Mouse (Mus musculus) CH12.LX (cell line): Measurements from ENCODE around the gene Nedd8. TPM values are rescaled to one million over a fixed set of nuclear protein-coding genes. Genes with fewer than 3 reads are reported as not detected.

Experiments
- DNase-seq: peaks from one replicate; pipeline ENCODE4 v3.0.0-alpha.2; 2013; ENCODE audit errors: extremely low read depth
- H3K27ac ChIP-seq: 2 replicates; pipeline ENCODE4 v1.5.1; 2012; ENCODE audit warnings: low read depth, mild to moderate bottlenecking, control low read depth, moderate library complexity; ENCODE audit not compliant: insufficient read depth
- H3K27me3 ChIP-seq: replicated peaks from 2 replicates; pipeline ENCODE3; 2012; ENCODE audit warnings: inconsistent platforms
- H3K36me3 ChIP-seq, 2 experiments: replicated peaks in 1 of 2; 2 replicates each; pipeline versions ENCODE3 to v1.6.1; 2012; ENCODE audit warnings: inconsistent platforms in 1 of 2, low read length in 1 of 2, mild to moderate bottlenecking in 1 of 2, mixed read lengths in 1 of 2, moderate library complexity in 1 of 2; ENCODE audit not compliant: control insufficient read depth in 1 of 2, insufficient read depth in 1 of 2
- H3K4me1 ChIP-seq, 2 experiments: 2 replicates each; pipeline ENCODE4 v1.6.1; 2012; ENCODE audit warnings: inconsistent platforms in 1 of 2, moderate library complexity in 1 of 2; ENCODE audit not compliant: insufficient read depth in 2 of 2, control insufficient read depth in 1 of 2
- H3K4me2 ChIP-seq: 2 replicates; pipeline ENCODE4 v1.6.1; 2012; ENCODE audit warnings: low read depth, mild to moderate bottlenecking, control low read depth; ENCODE audit not compliant: poor library complexity, insufficient read depth, severe bottlenecking
- H3K4me3 ChIP-seq, 3 experiments: fragments of 150-350 bp in 1 of 3; sonication (generic) in 1 of 3; replicated peaks in 1 of 3; 2 replicates each; pipeline versions ENCODE3 to v1.5.1; 2011 to 2012; ENCODE audit warnings: low read depth in 2 of 3, low read length in 2 of 3, mild to moderate bottlenecking in 2 of 3, moderate library complexity in 2 of 3, control low read depth in 1 of 3, improper control_type of control experiment in 1 of 3, inconsistent platforms in 1 of 3, mixed read lengths in 1 of 3; ENCODE audit not compliant: poor library complexity in 1 of 3
- H3K79me2 ChIP-seq: replicated peaks from 2 replicates; pipeline ENCODE4 v1.6.1; 2012; ENCODE audit warnings: mild to moderate bottlenecking, moderate library complexity; ENCODE audit not compliant: control insufficient read depth, poor library complexity, insufficient read depth, severe bottlenecking; ENCODE audit errors: extremely low read depth
- H3K9ac ChIP-seq: 2 replicates; pipeline ENCODE4 v1.6.1; 2012; ENCODE audit warnings: low read depth, mild to moderate bottlenecking, control low read depth, moderate library complexity; ENCODE audit not compliant: insufficient read depth
- H3K9me3 ChIP-seq: replicated peaks from 2 replicates; pipeline ENCODE3; 2012; ENCODE audit warnings: low read length, inconsistent platforms, mixed read lengths
- BHLHE40 ChIP-seq: IDR thresholded peaks from 2 replicates; pipeline ENCODE4 v1.6.1; 2011; ENCODE audit warnings: mild to moderate bottlenecking, low read depth, low read length, improper control_type of control experiment
- CHD1 ChIP-seq: IDR thresholded peaks from 2 replicates; pipeline ENCODE4 v1.6.1; 2012; ENCODE audit warnings: low read depth, low read length, improper control_type of control experiment, inconsistent platforms
- CHD2 ChIP-seq: IDR thresholded peaks from 2 replicates; pipeline ENCODE4 v1.6.1; 2011; ENCODE audit warnings: low read length, improper control_type of control experiment
- CTCF ChIP-seq, 2 experiments: IDR thresholded peaks in 1 of 2; conservative IDR thresholded peaks in 1 of 2; 2 replicates each; pipeline ENCODE4 v1.5.1; 2011 to 2012; ENCODE audit warnings: low read depth in 2 of 2, low read length in 2 of 2, improper control_type of control experiment in 1 of 2, inconsistent platforms in 1 of 2, mild to moderate bottlenecking in 1 of 2, moderate library complexity in 1 of 2
- ELF1 ChIP-seq: IDR thresholded peaks from 2 replicates; pipeline ENCODE4 v1.6.1; 2014; ENCODE audit warnings: low read depth, mild to moderate bottlenecking, inconsistent platforms, low read length, improper control_type of control experiment
- EP300 ChIP-seq: IDR thresholded peaks from 2 replicates; pipeline ENCODE4 v1.6.1; 2011; ENCODE audit warnings: low read length, improper control_type of control experiment
- ETS1 ChIP-seq: conservative IDR thresholded peaks from 2 replicates; pipeline ENCODE4 v1.6.1; 2012; ENCODE audit warnings: low read depth, mild to moderate bottlenecking, inconsistent platforms, low read length, improper control_type of control experiment, moderate library complexity
- GABPA ChIP-seq: IDR thresholded peaks from 2 replicates; pipeline ENCODE4 v1.6.1; 2012; ENCODE audit warnings: low read depth, low read length, improper control_type of control experiment, inconsistent platforms; ENCODE audit not compliant: insufficient replicate concordance
- HCFC1 ChIP-seq: IDR thresholded peaks from 2 replicates; pipeline ENCODE4 v1.6.1; 2012; ENCODE audit warnings: low read depth, mild to moderate bottlenecking, inconsistent platforms, low read length, improper control_type of control experiment
- IRF4 ChIP-seq: IDR thresholded peaks from 2 replicates; pipeline ENCODE4 v1.6.1; 2014; ENCODE audit warnings: low read depth, mild to moderate bottlenecking, inconsistent platforms, low read length, improper control_type of control experiment
- JUND ChIP-seq: conservative IDR thresholded peaks from 2 replicates; pipeline ENCODE4 v1.6.1; 2011; ENCODE audit warnings: low read depth, low read length, improper control_type of control experiment
- KAT2A ChIP-seq: IDR thresholded peaks from 2 replicates; pipeline ENCODE4 v1.6.1; 2012; ENCODE audit warnings: low read length, improper control_type of control experiment, inconsistent platforms; ENCODE audit not compliant: insufficient replicate concordance
- MAX ChIP-seq: IDR thresholded peaks from 2 replicates; pipeline ENCODE4 v1.6.1; 2011; ENCODE audit warnings: low read length, improper control_type of control experiment
- MAZ ChIP-seq: IDR thresholded peaks from 2 replicates; pipeline ENCODE4 v1.6.1; 2012; ENCODE audit warnings: low read depth, mild to moderate bottlenecking, inconsistent platforms, low read length, improper control_type of control experiment, moderate library complexity
- MEF2A ChIP-seq: IDR thresholded peaks from 2 replicates; pipeline ENCODE4 v1.6.1; 2014; ENCODE audit warnings: low read depth, mild to moderate bottlenecking, inconsistent platforms, low read length, improper control_type of control experiment, borderline replicate concordance
- MXI1 ChIP-seq: IDR thresholded peaks from 2 replicates; pipeline ENCODE4 v1.6.1; 2011; ENCODE audit warnings: mild to moderate bottlenecking, low read depth, low read length, improper control_type of control experiment
- NELFE ChIP-seq: IDR thresholded peaks from 2 replicates; pipeline ENCODE4 v1.6.1; 2011; ENCODE audit warnings: low read depth, low read length, improper control_type of control experiment
- NRF1 ChIP-seq: IDR thresholded peaks from 2 replicates; pipeline ENCODE4 v1.6.1; 2014; ENCODE audit warnings: low read depth, mild to moderate bottlenecking, inconsistent platforms, low read length, improper control_type of control experiment, moderate library complexity
- PAX5 ChIP-seq: IDR thresholded peaks from 2 replicates; pipeline ENCODE4 v1.6.1; 2012; ENCODE audit warnings: low read length, inconsistent platforms, mixed read lengths
- POLR2A ChIP-seq: IDR thresholded peaks from 2 replicates; pipeline ENCODE4 v1.6.1; 2011; ENCODE audit warnings: low read depth, mild to moderate bottlenecking, improper control_type of control experiment, low read length
- POLR2AphosphoS2 ChIP-seq: IDR thresholded peaks from 2 replicates; pipeline ENCODE4 v1.6.1; 2011; ENCODE audit warnings: low read depth, low read length, improper control_type of control experiment
- RCOR1 ChIP-seq: conservative IDR thresholded peaks from 2 replicates; pipeline ENCODE4 v1.6.1; 2012; ENCODE audit warnings: low read depth, mild to moderate bottlenecking, inconsistent platforms, low read length, improper control_type of control experiment
- SIN3A ChIP-seq: IDR thresholded peaks from 2 replicates; pipeline ENCODE4 v1.6.1; 2012; ENCODE audit warnings: low read length, improper control_type of control experiment, inconsistent platforms
- TBP ChIP-seq: conservative IDR thresholded peaks from 2 replicates; pipeline ENCODE4 v1.6.1; 2011; ENCODE audit warnings: low read depth, low read length, improper control_type of control experiment
- TCF12 ChIP-seq: IDR thresholded peaks from 2 replicates; pipeline ENCODE4 v1.6.1; 2014; ENCODE audit warnings: low read depth, mild to moderate bottlenecking, inconsistent platforms, low read length, improper control_type of control experiment
- UBTF ChIP-seq: IDR thresholded peaks from 2 replicates; pipeline ENCODE4 v1.6.1; 2012; ENCODE audit warnings: low read depth, mild to moderate bottlenecking, inconsistent platforms, low read length, improper control_type of control experiment, moderate library complexity
- USF2 ChIP-seq: conservative IDR thresholded peaks from 2 replicates; pipeline ENCODE4 v1.6.1; 2011; ENCODE audit warnings: low read depth, low read length, improper control_type of control experiment
- ZC3H11A ChIP-seq: IDR thresholded peaks from 2 replicates; pipeline ENCODE4 v1.6.1; 2012; ENCODE audit warnings: low read depth, mild to moderate bottlenecking, inconsistent platforms, low read length, improper control_type of control experiment
- ZKSCAN1 ChIP-seq: IDR thresholded peaks from 2 replicates; pipeline ENCODE4 v1.6.1; 2012; ENCODE audit warnings: low read depth, inconsistent platforms, low read length, improper control_type of control experiment, borderline replicate concordance
- ZMIZ1 ChIP-seq: IDR thresholded peaks from 2 replicates; pipeline ENCODE4 v1.6.1; 2012; ENCODE audit warnings: low read depth, mild to moderate bottlenecking, inconsistent platforms, low read length, improper control_type of control experiment
- ZNF384 ChIP-seq: IDR thresholded peaks from 2 replicates; pipeline ENCODE4 v1.6.1; 2012; ENCODE audit warnings: low read depth, low read length, improper control_type of control experiment, inconsistent platforms
- dilution Hi-C: fragments of 300-500 bp; cut with MboI; formaldehyde crosslinking; loops from 2 replicates; pipeline ENCODE4 v1.14.3; 2020; ENCODE audit warnings: low sequenced_read_pairs; ENCODE audit not compliant: extremely low pct_unique_long_range_greater_than_20kb, extremely low pct_ligation_motif_present
- in situ Hi-C: fragments of 300-500 bp; cut with MboI; formaldehyde crosslinking; loops from 3 replicates; pipeline ENCODE4 v1.14.3; 2019; ENCODE audit warnings: low sequenced_read_pairs, low pct_ligation_motif_present, low pct_unique_long_range_greater_than_20kb, mixed read lengths
- polyA plus RNA-seq: library from polyadenylated mRNA; unstranded; fragments of >175 nt; gene quantifications from 2 replicates; pipeline ENCODE4 v1.2.1, GENCODE M21; 2012; ENCODE audit warnings: low read depth; ENCODE audit not compliant: insufficient read length
- total RNA-seq, 2 experiments: library from RNA; depleted of rRNA; stranded (reverse); fragments of 300-350 nt in 1 of 2; fragments of >200 nt in 1 of 2; gene quantifications; 2 replicates each; pipeline ENCODE4 v1.2.3; 2012 to 2014

The Nedd8 gene
- total and polyA plus RNA-seq, 3 experiments = 276 to 513 (median 378) TPM

DNA sequence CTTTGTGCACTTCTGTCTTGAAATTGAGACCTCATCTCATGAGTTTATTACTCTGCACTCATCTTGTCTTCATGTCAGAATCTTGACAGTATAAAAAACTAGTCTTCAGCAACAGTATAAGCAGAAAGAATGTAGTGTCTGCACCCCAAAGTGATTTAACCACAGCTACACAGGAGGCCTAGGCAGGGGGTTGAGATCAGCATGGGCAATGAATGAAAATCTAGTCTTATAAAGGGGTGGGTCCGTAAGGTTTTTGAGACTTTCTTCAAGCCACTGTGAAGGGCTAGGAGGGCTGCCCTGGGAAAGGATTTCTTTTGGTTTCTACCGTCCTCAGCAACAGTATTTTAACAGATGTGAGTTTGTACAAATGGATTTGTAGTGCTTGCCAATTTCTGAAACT lies 11.3 kb downstream of the Nedd8 start:
- Histone ChIP-seq H3K4me1 (peaks cover 0 to 16% of the 10 kb centered on the region in 2 experiments; a peak in 2 of 4 replicates), H3K79me2 (peaks cover 6% of the 10 kb centered on the region), H3K27ac (no peak overlapping the region), H3K27me3 (no peaks in the 10 kb centered on the region), H3K9ac (no peak overlapping the region), H3K4me3 (peak overlapping the region in 2 of 3 experiments; percentile 70 to 79), H3K9me3 (no peaks in the 10 kb centered on the region), H3K36me3 (peaks cover 21 to 62% of the 10 kb centered on the region in 2 experiments), H3K4me2 (no peak overlapping the region; the same call in 1 of the 2 replicates)
- TF ChIP-seq MEF2A = no peak
- TF ChIP-seq CHD2 = 0 out of 2 replicates have a peak, but pooled peaks have one; percentile 44
- TF ChIP-seq ETS1 = no peak
- no peak for TF ChIP-seq EP300
- no peak for TF ChIP-seq CTCF (conservative IDR thresholded peaks at IDR 0.05 in 1 of 2, IDR thresholded peaks at IDR 0.05 in 1 of 2; ENCODE audit: low read depth in 2 of 2, low read length in 2 of 2)
- peak; percentile 79 for TF ChIP-seq POLR2AphosphoS2
- in situ Hi-C loops (no loop called here), dilution Hi-C loops (no loop called here)
- DNase-seq = no peak

DNA sequence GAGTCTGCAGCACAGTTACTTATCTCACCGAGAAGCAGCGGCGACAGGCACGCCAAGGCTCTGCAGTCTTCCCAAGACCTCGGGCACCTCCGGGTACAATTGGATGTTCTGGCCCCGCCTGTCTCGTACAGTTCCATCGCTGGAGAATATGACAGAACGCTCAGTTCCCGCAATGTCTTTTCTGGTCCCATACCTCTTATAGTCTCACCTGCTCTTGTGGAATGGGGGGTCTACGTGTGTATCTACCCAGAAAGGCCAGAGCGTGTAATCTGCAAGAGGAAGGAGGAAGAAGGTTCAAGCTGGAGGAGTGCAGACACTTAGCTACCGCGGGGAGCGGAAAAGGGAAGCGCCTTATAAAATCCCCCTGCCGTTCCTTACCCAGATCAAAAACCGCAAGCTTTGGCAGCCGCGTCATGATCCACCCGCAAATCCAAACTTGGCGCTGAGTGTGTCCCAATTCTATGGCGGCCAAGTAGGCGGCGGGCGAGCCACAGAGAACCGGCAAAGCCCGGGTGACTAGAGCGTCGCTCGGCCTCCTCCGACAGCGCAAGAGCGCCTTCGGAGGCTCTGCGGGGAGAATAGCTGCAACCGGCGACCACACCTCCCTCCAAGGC lies 11.9 kb downstream of the Nedd8 start, which contains the start of gene Mdp1:
TSS of gene Mdp1 (minus strand) at position 549 of the 614 bp plus-strand sequence.
- dilution Hi-C loops (no loop called here), in situ Hi-C loops (no loop called here)
- Histone ChIP-seq H3K9ac (peak within 1 kb of the TSS; percentile 87), H3K27ac (no peak within 1 kb of the TSS), H3K4me1 (peaks cover 0 to 16% of the 10 kb centered on the region in 2 experiments; a peak in 2 of 4 replicates), H3K9me3 (no peaks in the 10 kb centered on the region), H3K36me3 (peaks cover 21 to 60% of the 10 kb centered on the region in 2 experiments), H3K4me2 (peak within 1 kb of the TSS; percentile 95), H3K79me2 (peaks cover 4% of the 10 kb centered on the region), H3K27me3 (no peaks in the 10 kb centered on the region), H3K4me3 (peak within 1 kb of the TSS; percentile 64 to 79 (median 70))
- peak; percentile 74 for DNase-seq
- TF ChIP-seq KAT2A (peak; percentile 48; the same call in 1 of the 2 replicates), TBP (0 out of 2 replicates have a peak, but pooled peaks have one; percentile 45), ELF1 (peak; percentile 56; the same call in 1 of the 2 replicates), PAX5 (no peak), IRF4 (no peak; the same call in 1 of the 2 replicates), CHD2 (no peak), MEF2A (peak; percentile 73), SIN3A (peak; percentile 73), HCFC1 (peak; percentile 80), USF2 (no peak), JUND (no peak), NELFE (peak; percentile 62; the same call in 1 of the 2 replicates), MAZ (no peak; the same call in 1 of the 2 replicates), NRF1 (peak; percentile 32), ZC3H11A (no peak), RCOR1 (no peak), CTCF (conservative IDR thresholded peaks at IDR 0.05 in 1 of 2, IDR thresholded peaks at IDR 0.05 in 1 of 2; ENCODE audit: low read depth in 2 of 2, low read length in 2 of 2) (peak in 1 of 2 experiments; percentile 76; a peak in 2 of 4 replicates), GABPA (peak; percentile 68; the same call in 1 of the 2 replicates), MXI1 (peak; percentile 81), BHLHE40 (no peak), ZKSCAN1 (no peak), ZNF384 (0 out of 2 replicates have a peak, but pooled peaks have one; percentile 5), UBTF (no peak; the same call in 1 of the 2 replicates), ZMIZ1 (no peak), POLR2A (peak; percentile 73), MAX (no peak; the same call in 1 of the 2 replicates), CHD1 (no peak), TCF12 (peak; percentile 76; the same call in 1 of the 2 replicates)
